Mouse (Mus musculus): ENCODE results near the gene Dock2.

- no peak for TF ChIP-seq CTCF (conservative IDR thresholded peaks at IDR 0.05 in 1 of 2, IDR thresholded peaks at IDR 0.05 in 1 of 2; ENCODE audit: low read depth in 2 of 2, low read length in 2 of 2)
- TF ChIP-seq ZMIZ1 (IDR thresholded peaks at IDR 0.05; ENCODE audit: low read depth, low read length) = no peak
- TF ChIP-seq EP300 (IDR thresholded peaks at IDR 0.05; ENCODE audit: low read length) = no peak
- TF ChIP-seq MEF2A (IDR thresholded peaks at IDR 0.05; ENCODE audit: borderline replicate concordance, low read depth, low read length) = no peak
- no peak for TF ChIP-seq MAX (IDR thresholded peaks at IDR 0.05; ENCODE audit: low read length)
- TF ChIP-seq POLR2A (IDR thresholded peaks at IDR 0.05; ENCODE audit: low read depth, low read length) = no peak
- no peak for TF ChIP-seq HCFC1 (IDR thresholded peaks at IDR 0.05; ENCODE audit: low read depth, low read length)
- no peak for TF ChIP-seq USF2 (conservative IDR thresholded peaks at IDR 0.05; ENCODE audit: low read depth, low read length)
- TF ChIP-seq ETS1 (conservative IDR thresholded peaks at IDR 0.05; ENCODE audit: low read depth, low read length) = no peak
Observed at GRCm38 (mm10) chr11:34332344-34333031, 451.2 kb downstream of the Dock2 start.
